Mouse (Mus musculus): ENCODE data around the gene Rrp7a.

DNA sequence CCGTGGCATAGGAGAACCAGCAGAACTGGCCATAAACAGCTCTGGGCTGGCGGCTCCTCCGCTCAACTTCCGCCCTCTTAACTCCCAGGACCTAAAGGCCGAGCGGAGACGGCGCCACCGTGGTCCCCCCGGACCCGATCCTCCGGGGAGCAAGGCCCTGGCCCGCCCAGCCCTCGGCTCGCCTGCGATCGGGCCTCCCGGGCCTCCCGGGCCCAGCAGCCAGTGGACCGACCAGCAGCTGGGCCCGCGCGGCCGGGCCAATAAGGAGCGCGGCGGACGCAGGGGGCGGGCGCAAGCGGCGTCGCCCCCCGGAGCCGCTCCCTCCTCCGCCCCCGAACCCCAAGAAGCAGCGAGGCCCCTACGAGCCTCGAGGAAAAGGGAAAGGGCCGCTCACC is 26.2 kb upstream of the Rrp7a start:
- TF ChIP-seq CTCF (IDR thresholded peaks at IDR 0.05; ENCODE audit: control insufficient read depth, insufficient read depth, insufficient read length) (no peak), USF1 (IDR thresholded peaks at IDR 0.05; ENCODE audit: low read depth) (no peak)
